Mouse (Mus musculus) limb, embryonic 14.5 days (tissue): ENCODE results near the gene Ltc4s. TPM values are rescaled to one million over a fixed set of nuclear protein-coding genes. Genes with fewer than 3 reads are reported as not detected.
A peak's percentile ranks its signal among the peaks of the same experiment; 100 is the strongest.

Experiments
- ATAC-seq: fragments of 200-750 bp; cut with Nextera tagmentation; 2 replicates; pipeline ENCODE4 v1.8.0; 2017; ENCODE audit warnings: low read depth, moderate number of reproducible peaks, moderate TSS enrichment; ENCODE audit not compliant: low FRiP score
- DNase-seq: peaks from one replicate; pipeline ENCODE4 v3.0.0-alpha.2; 2015; ENCODE audit warnings: low spot score
- H3K27ac ChIP-seq: fragments of 300-500 bp; sonication (generic); replicated peaks from 2 replicates; pipeline ENCODE4 v1.5.1; 2014; ENCODE audit warnings: low read depth, mild to moderate bottlenecking, low read length, moderate library complexity, mixed read lengths
- H3K27me3 ChIP-seq: fragments of 300-500 bp; sonication (generic); 2 replicates; pipeline ENCODE4 v1.6.1; 2014; ENCODE audit warnings: low read length, mixed read lengths; ENCODE audit not compliant: control insufficient read depth, insufficient read depth
- H3K36me3 ChIP-seq: fragments of 300-500 bp; sonication (generic); 2 replicates; pipeline ENCODE4 v1.6.1; 2014; ENCODE audit warnings: mild to moderate bottlenecking, low read length, moderate library complexity, mixed read lengths; ENCODE audit not compliant: control insufficient read depth, insufficient read depth
- H3K4me1 ChIP-seq: fragments of 300-500 bp; sonication (generic); 2 replicates; pipeline ENCODE4 v1.6.1; 2014; ENCODE audit warnings: antibody characterized with exemption, low read length, mixed read lengths; ENCODE audit not compliant: control insufficient read depth, insufficient read depth
- H3K4me2 ChIP-seq: fragments of 300-500 bp; sonication (generic); replicated peaks from 2 replicates; pipeline ENCODE4 v1.6.1; 2014; ENCODE audit warnings: low read depth, mild to moderate bottlenecking, low read length, moderate library complexity; ENCODE audit not compliant: severe bottlenecking
- H3K4me3 ChIP-seq: fragments of 300-500 bp; sonication (generic); replicated peaks from 2 replicates; pipeline ENCODE4 v1.5.1; 2014; ENCODE audit warnings: low read length
- H3K9ac ChIP-seq: fragments of 300-500 bp; sonication (generic); 2 replicates; pipeline ENCODE4 v1.6.1; 2014; ENCODE audit warnings: mild to moderate bottlenecking, low read depth, low read length, moderate library complexity; ENCODE audit not compliant: severe bottlenecking
- H3K9me3 ChIP-seq: fragments of 300-500 bp; sonication (generic); 2 replicates; pipeline ENCODE4 v1.6.1; 2016; ENCODE audit warnings: low read length; ENCODE audit not compliant: control insufficient read depth
- POLR2A ChIP-seq: fragments of 200-500 bp; IDR thresholded peaks from 2 replicates; pipeline ENCODE4 v1.8.0; 2012; ENCODE audit warnings: inconsistent platforms, mild to moderate bottlenecking, moderate library complexity, borderline replicate concordance; ENCODE audit not compliant: insufficient read depth, insufficient read length; ENCODE audit errors: extremely low read depth
- WGBS: fragments of 180-500 bp; shearing (Covaris S2); extraction: QIAGEN DNeasy Blood & Tissue Kit; methylation state at CpG from one replicate; pipeline ENCODE4 v1.1.7; 2014; 5-methylcytosine and 5-hydroxymethylcytosine counted together
- polyA plus RNA-seq, 2 experiments: library from polyadenylated mRNA; depleted of rRNA in 1 of 2; stranded (reverse) in 1 of 2; unstranded in 1 of 2; fragments of >200 nt; fragmentation: Nextera tagmentation in 1 of 2; extraction: Ambion mirVana in 1 of 2; gene quantifications; 2 replicates each; pipeline versions ENCODE4 v1.2.1 to v1.2.3; 2012 to 2014

Ltc4s gene
- polyA plus RNA-seq, 2 experiments: 3.9 to 4.0 TPM

GRCm38 (mm10) chr11:50238821-50239791, 690 bp upstream of the Ltc4s start:
- 94% methylated on average over 9 of the region's 9 CpGs for WGBS
- no peak for TF ChIP-seq POLR2A

DNA sequence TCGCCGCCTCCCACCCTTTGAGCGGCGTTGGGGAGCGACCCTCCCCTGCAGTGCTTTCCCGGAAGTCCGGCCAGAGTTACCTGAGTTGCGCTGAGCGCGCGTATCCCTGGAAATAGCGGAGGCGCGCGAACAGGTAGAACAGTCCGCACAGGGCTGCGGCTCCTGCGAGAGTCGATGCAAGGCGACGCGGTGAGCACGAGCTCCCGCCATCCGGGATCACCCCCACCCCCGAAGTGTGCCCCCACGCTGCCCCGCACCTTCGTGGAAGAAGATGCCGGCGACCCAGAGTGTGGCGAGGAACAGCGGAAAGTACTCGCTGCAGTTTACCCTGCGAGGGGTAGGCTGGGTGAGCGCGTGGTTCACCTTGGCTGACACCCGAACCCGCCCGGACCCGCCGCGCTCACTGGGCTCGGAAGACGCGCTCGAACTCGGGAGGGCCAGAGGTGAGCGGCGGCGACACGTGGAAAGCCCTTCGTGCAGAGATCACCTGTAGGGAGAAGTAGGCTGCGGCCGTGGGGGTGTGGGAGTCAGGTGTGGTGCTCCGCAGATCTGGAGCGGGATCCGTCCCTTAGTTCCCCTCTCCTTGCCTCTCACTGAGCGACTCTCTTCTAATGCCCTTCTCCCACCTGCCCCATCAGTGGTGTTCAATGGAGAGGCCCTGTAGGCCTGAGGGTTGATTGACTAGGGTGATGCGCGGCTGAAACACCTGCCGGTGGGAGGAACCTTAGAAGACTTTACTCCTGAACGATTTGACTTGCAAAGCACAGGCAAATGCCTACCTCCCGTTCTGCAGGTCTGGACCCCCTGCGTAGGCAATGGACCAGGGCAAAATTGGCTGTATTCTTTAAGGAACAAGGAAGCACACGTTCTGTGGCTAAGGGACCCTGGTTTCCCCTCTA, 1.2 kb downstream of the Ltc4s start:
- TF ChIP-seq POLR2A: no peak
- H3K4me3 ChIP-seq: peak overlapping the region; percentile 62
- WGBS: 2% methylated on average over 55 of the region's 66 CpGs
- H3K36me3 ChIP-seq: peaks cover 31% of the 10 kb centered on the region
- H3K4me2 ChIP-seq: peak overlapping the region; percentile 95
- H3K9ac ChIP-seq: peak overlapping the region; percentile 64
- DNase-seq (no peak), ATAC-seq (peak; percentile 45)
- peaks cover 16% of the 10 kb centered on the region for H3K27me3 ChIP-seq
- H3K9me3 ChIP-seq: no peaks in the 10 kb centered on the region
- H3K4me1 ChIP-seq: peaks cover 5% of the 10 kb centered on the region
- no peak overlapping the region for H3K27ac ChIP-seq

More at GRCm38 (mm10) chr11:50238821-50239791, 690 bp upstream of the Ltc4s start:
- Histone ChIP-seq H3K9ac (no peak overlapping the region), H3K27ac (no peak overlapping the region), H3K4me3 (no peak overlapping the region), H3K9me3 (no peaks in the 10 kb centered on the region), H3K36me3 (peaks cover 11% of the 10 kb centered on the region), H3K4me2 (no peak overlapping the region), H3K4me1 (peaks cover 5% of the 10 kb centered on the region), H3K27me3 (peaks cover 16% of the 10 kb centered on the region)
- no peak for DNase-seq
- no peak for ATAC-seq

DNA sequence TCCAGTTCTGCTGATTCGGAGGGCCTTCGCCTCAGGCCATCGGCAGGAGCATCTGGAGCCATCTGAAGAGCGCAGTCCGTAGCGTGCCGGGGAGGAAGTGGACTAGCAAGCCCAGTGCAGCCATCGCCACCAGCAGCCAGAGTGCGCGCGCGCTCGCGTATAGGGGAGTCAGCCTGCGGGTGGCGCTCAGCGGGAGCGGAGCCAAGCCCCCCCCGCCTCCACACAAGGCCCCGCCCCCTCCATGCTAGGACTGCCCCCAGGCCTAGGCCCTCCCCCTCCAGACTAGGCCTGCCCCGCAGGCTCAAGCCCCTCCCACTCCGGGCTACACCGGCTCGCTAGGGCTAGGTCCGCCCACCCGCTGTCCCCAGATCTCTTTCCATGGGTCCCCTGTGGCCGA, 1.9 kb downstream of the Ltc4s start:
- Histone ChIP-seq H3K27ac (no peak overlapping the region), H3K9me3 (no peaks in the 10 kb centered on the region), H3K4me3 (peak overlapping the region; percentile 62), H3K9ac (peak overlapping the region; percentile 64), H3K27me3 (peaks cover 16% of the 10 kb centered on the region), H3K4me2 (peak overlapping the region; percentile 95), H3K4me1 (peaks cover 5% of the 10 kb centered on the region), H3K36me3 (peaks cover 37% of the 10 kb centered on the region)
- WGBS: 1% methylated on average over 20 of the region's 27 CpGs
- DNase-seq (peak; percentile 88), ATAC-seq (peak; percentile 89)
- TF ChIP-seq POLR2A: no peak

DNA sequence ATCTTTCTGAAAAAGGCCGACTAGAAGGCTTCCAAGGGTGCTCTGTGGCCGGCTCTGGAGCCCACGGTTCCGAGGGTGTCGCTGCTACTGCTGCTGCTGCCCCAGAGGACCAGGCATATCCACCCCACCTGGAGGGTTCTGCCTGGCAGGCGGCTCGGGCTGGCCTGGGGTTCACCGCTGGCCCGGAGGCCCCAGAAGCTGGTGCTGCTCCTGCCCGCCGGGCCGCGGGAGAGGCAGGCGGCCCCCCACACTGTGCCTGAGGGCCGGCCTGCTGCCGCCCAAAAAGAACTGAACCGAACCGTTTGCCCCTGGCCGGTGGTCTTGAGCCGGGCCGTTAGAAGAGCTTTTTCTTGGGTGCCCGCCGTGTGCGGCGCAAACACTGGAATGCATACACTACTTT, 3.8 kb downstream of the Ltc4s start:
- DNase-seq: no peak
- H3K4me2 ChIP-seq: no peak overlapping the region
- no peak overlapping the region for H3K4me3 ChIP-seq
- WGBS: 93% methylated on average over 25 of the region's 25 CpGs
- H3K9ac ChIP-seq: no peak overlapping the region
- H3K27me3 ChIP-seq: peaks cover 16% of the 10 kb centered on the region
- peaks cover 45% of the 10 kb centered on the region for H3K36me3 ChIP-seq
- TF ChIP-seq POLR2A: no peak
- peaks cover 10% of the 10 kb centered on the region for H3K4me1 ChIP-seq
- no peaks in the 10 kb centered on the region for H3K9me3 ChIP-seq
- no peak overlapping the region for H3K27ac ChIP-seq
- ATAC-seq: no peak

DNA sequence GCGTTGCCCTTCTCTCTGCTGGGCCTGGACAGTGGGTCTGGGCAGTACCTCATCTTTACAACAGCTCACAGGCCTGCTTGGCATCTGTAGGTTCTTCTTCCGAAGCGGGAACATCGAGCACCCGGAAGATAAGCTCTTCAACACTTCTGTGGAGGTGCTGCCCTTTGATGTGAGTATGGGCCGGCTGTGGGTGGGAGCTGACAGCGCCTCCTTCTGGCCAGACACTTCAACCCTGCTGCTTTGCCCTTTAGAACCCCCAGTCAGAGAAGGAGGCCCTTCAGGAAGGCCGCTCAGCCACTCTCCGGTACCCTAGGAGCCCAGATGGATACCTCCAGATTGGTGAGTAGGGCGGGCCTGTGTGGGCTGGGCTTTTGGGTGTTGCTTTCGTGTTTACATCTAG, 4.4 kb downstream of the Ltc4s start:
- no peak overlapping the region for H3K4me3 ChIP-seq
- ATAC-seq: no peak
- WGBS: 86% methylated on average over 11 of the region's 11 CpGs
- TF ChIP-seq POLR2A: no peak
- H3K27me3 ChIP-seq: peaks cover 16% of the 10 kb centered on the region
- H3K36me3 ChIP-seq: peaks cover 45% of the 10 kb centered on the region
- H3K9me3 ChIP-seq: no peaks in the 10 kb centered on the region
- H3K27ac ChIP-seq: no peak overlapping the region
- no peak for DNase-seq
- no peak overlapping the region for H3K9ac ChIP-seq
- peaks cover 10% of the 10 kb centered on the region for H3K4me1 ChIP-seq
- no peak overlapping the region for H3K4me2 ChIP-seq
